Mouse (Mus musculus) bone marrow, adult 2 months (tissue): ENCODE measurements around the gene Prkra.

Source experiments
- CTCF ChIP-seq: fragments of 200-500 bp; IDR thresholded peaks from 2 replicates; pipeline ENCODE4 v1.5.1; 2011; ENCODE audit warnings: low read length, control low read depth; ENCODE audit not compliant: control insufficient read depth, insufficient read depth
- POLR2A ChIP-seq: fragments of 200-500 bp; IDR thresholded peaks from 2 replicates; pipeline ENCODE4 v1.6.1; 2011; ENCODE audit warnings: low read depth, mild to moderate bottlenecking, control low read depth, low read length, borderline replicate concordance; ENCODE audit not compliant: control insufficient read depth

GRCm38 (mm10) chr2:76590221-76590620 lies 57.6 kb downstream of the Prkra start:
- TF ChIP-seq CTCF (no peak), POLR2A (no peak)
